In the genomic region with DNA sequence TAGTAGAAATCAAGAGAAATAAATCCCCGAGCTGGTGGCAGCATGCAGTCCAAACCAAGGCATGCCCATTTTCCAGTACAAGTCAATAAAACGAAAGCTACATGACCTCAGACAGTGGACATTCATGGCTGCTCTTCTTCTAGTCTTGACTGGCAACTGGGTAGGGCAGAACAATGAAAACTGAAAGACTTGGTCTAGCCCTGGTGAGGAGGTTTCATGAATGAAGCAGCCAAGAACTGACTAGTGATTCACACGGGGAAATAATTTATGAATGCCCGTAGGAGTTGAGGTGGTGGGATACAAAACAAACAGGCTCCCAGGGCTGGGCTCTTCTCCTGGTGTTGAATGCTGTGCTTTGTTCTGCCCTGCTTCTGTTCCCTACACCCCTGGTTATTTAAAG, we compare ENCODE assay signal across 17 mouse cellular contexts. TPM values are rescaled to one million over a fixed set of nuclear protein-coding genes. Genes with fewer than 3 reads are reported as not detected.
"Had no signal": no experiment of that assay in that cellular context is flagged by ENCODE, and none has a peak within 500 bp of the region (broad histone marks: within the 10 kb centered on the region; RNA-seq: fewer than 3 reads in every experiment).

No protein-coding gene starts in this region.

- DNase-seq: kidney, adult 2 months; kidney, postnatal 25 days; left cerebral cortex, postnatal 4 days; liver, postnatal 0 days; lung, embryonic 14.5 days; retina, postnatal 1 day; right cerebral cortex, postnatal 25 days; spleen, adult 18-20 months; thymus, postnatal 25 days had no signal

- H3K27ac ChIP-seq: kidney, postnatal 0 days; limb, embryonic 12.5 days; limb, embryonic 15.5 days; liver, embryonic 14.5 days; macrophage; midbrain, embryonic 12.5 days; midbrain, embryonic 15.5 days; stomach, embryonic 15.5 days had no signal

- H3K4me3 ChIP-seq: limb, embryonic 12.5 days; limb, embryonic 15.5 days; midbrain, embryonic 12.5 days; midbrain, embryonic 15.5 days; stomach, embryonic 15.5 days had no signal

RNA-seq across cellular contexts. Expression of a gene that starts 34.7 kb away (rescaled TPM):
- polyA plus RNA-seq: macrophage had no signal
